Mouse (Mus musculus) heart, adult 8-10 months (tissue): ENCODE results near the gene Coq7. TPM values are rescaled to one million over a fixed set of nuclear protein-coding genes. Genes with fewer than 3 reads are reported as not detected.

Experiments used
- DNase-seq: peaks from one replicate; pipeline ENCODE4 v3.0.0; 2022; ENCODE audit warnings: low spot score
- total RNA-seq, 4 experiments: library from RNA; stranded (reverse); gene quantifications; 2 replicates each; pipeline ENCODE4 v1.2.4; 2022

The Coq7 gene
- total RNA-seq, 4 experiments from 2014 or later: 124 to 136 (median 130) TPM

GRCm38 (mm10) chr7:118462818-118463762 is 70.1 kb downstream of the Coq7 start:
- no peak for DNase-seq

- no peak for DNase-seq
These were observed 71.6 kb downstream of the Coq7 start for GRCm38 (mm10) chr7:118461400-118462136.

Other genes with a start within 250 kb of the Coq7 start
- gene Syt17, start 85.1 kb downstream of the Coq7 start, total RNA-seq: 1 to 10 TPM in 1 of 4 experiments, under 1 TPM in 3; 0.84 to 1.0 (median 0.96) TPM
- 10 to 100 TPM; 15.0 to 23.1 (median 19.3) TPM for gene Itpripl2, start 41.4 kb downstream of the Coq7 start, total RNA-seq
- 1 to 10 TPM; 5.3 to 8.3 (median 7.6) TPM for gene Tmc7, start 51.4 kb upstream of the Coq7 start, total RNA-seq
- under 1 TPM; 0.16 to 0.37 (median 0.22) TPM for gene Tmc5, start 63.9 kb upstream of the Coq7 start, total RNA-seq
- gene Gde1, start 172.4 kb upstream of the Coq7 start, total RNA-seq: 10 to 100 TPM; 26.4 to 33.6 (median 31.1) TPM
- 1 to 10 TPM; 1.2 to 1.9 (median 1.7) TPM for gene Ccp110, start 179.2 kb upstream of the Coq7 start, total RNA-seq
- 10 to 100 TPM; 22.0 to 27.0 (median 26.2) TPM for gene Vps35l, start 206.9 kb upstream of the Coq7 start, total RNA-seq